ENCODE assay signal across 9 mouse cellular contexts in the genomic region with DNA sequence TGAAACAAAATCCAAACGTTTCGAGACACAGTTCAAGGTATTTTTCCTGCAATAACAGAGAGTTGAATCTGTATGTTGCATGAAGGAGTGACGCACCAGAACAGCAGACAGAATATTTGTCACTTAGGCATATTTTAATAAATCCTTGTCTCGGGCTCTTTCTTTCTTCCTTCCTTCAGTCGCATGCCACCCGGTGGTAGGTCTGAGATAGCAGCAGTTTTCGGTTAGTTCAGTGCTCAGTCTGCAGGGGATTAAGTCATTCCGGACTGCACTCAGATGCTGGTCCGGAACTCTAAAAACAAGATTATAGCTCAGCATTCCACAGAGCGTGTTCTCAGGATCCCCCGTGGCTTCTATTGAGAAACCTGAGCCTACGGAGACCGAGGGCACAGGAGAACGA. TPM values are rescaled to one million over a fixed set of nuclear protein-coding genes. Genes with fewer than 3 reads are reported as not detected.
DNase-seq lines count a peak whose midpoint lies in the region; ATAC-seq and TF ChIP-seq lines count a peak whose summit lies in the region.
"Had no signal": no experiment of that assay in that cellular context is flagged by ENCODE, and none has a peak within 500 bp of the region (broad histone marks: within the 10 kb centered on the region; RNA-seq: fewer than 3 reads in every experiment).

No protein-coding gene starts in this region.

- no peak overlapping the region for H3K4me2 ChIP-seq in forebrain, embryonic 11.5 days (ENCODE audit: low read depth, low read length, severe bottlenecking)
- no peak overlapping the region for H3K4me2 ChIP-seq in forebrain, embryonic 16.5 days (ENCODE audit: low read length)
- no peak overlapping the region for H3K4me2 ChIP-seq in liver, embryonic 12.5 days
- no peak overlapping the region for H3K4me2 ChIP-seq in liver, embryonic 14.5 days (ENCODE audit: low read depth)

- H3K27ac ChIP-seq in forebrain, embryonic 11.5 days (ENCODE audit: low read depth, low read length): no peak overlapping the region
- no peak overlapping the region for H3K27ac ChIP-seq in forebrain, embryonic 16.5 days (ENCODE audit: low read length)
- H3K27ac ChIP-seq in liver, adult 2 months (replicated peaks; ENCODE audit: insufficient read depth, low read depth, low read length): no peak overlapping the region
- H3K27ac ChIP-seq in liver, embryonic 12.5 days: no peak overlapping the region
- H3K27ac ChIP-seq in liver, embryonic 14.5 days: no peak overlapping the region

- peak; percentile 32; the same call in 1 of the 2 replicates for TF ChIP-seq CTCF in liver, adult 2 months (IDR thresholded peaks at IDR 0.05; ENCODE audit: low read depth, low read length)
- peak; percentile 62; the same call in 1 of the 2 replicates for TF ChIP-seq CTCF in brain, embryonic 14.5 days (IDR thresholded peaks at IDR 0.05; ENCODE audit: borderline replicate concordance, extremely low read depth, insufficient read depth, insufficient read length)
- peak; percentile 36; the same call in 1 of the 2 replicates for TF ChIP-seq CTCF in liver, embryonic 14.5 days (IDR thresholded peaks at IDR 0.05; ENCODE audit: low read depth)

- DNase-seq in forebrain, embryonic 11.5 days (ENCODE audit: low spot score): peak; percentile 53
- peak; percentile 25 for DNase-seq in liver, adult 2 months (ENCODE audit: extremely low read depth, low read depth, low spot score)
- peak; percentile 72 for DNase-seq in brain, embryonic 14.5 days (ENCODE audit: low read depth)
- DNase-seq in liver, embryonic 14.5 days (ENCODE audit: low read depth in 3 of 3, low spot score in 3 of 3): no peak
- DNase-seq in ovary, postnatal 10 days (ENCODE audit: low spot score): no peak
- no peak for DNase-seq in natural killer cell, adult 2 months (ENCODE audit: low spot score in 2 of 2)

- TF ChIP-seq EP300 in liver, embryonic 14.5 days (IDR thresholded peaks at IDR 0.05; ENCODE audit: low read depth): no peak

- H3K27me3 ChIP-seq in forebrain, embryonic 11.5 days (ENCODE audit: control insufficient read depth, insufficient read depth, low read length): no peaks in the 10 kb centered on the region
- H3K27me3 ChIP-seq in forebrain, embryonic 16.5 days (replicated peaks; ENCODE audit: control insufficient read depth, insufficient read depth, low read length): no peaks in the 10 kb centered on the region
- H3K27me3 ChIP-seq in liver, adult 2 months (ENCODE audit: control insufficient read depth, insufficient read depth, low read length): no peaks in the 10 kb centered on the region
- H3K27me3 ChIP-seq in liver, embryonic 12.5 days (replicated peaks): no peaks in the 10 kb centered on the region
- H3K27me3 ChIP-seq in liver, embryonic 14.5 days (ENCODE audit: control insufficient read depth, insufficient read depth, low read length): no peaks in the 10 kb centered on the region

- 30% methylated on average over 14 of the region's 14 CpGs for WGBS in forebrain, embryonic 11.5 days
- 31% methylated on average over 14 of the region's 14 CpGs for WGBS in forebrain, embryonic 16.5 days
- WGBS in liver, adult 2 months: 42% methylated on average over 14 of the region's 14 CpGs
- WGBS in liver, embryonic 12.5 days (ENCODE audit: insufficient replicate concordance): 37% methylated on average over 14 of the region's 14 CpGs
- WGBS in liver, embryonic 14.5 days (ENCODE audit: insufficient replicate concordance): 35% methylated on average over 14 of the region's 14 CpGs

- no peak for ATAC-seq in forebrain, embryonic 11.5 days (replicated peaks; ENCODE audit: low FRiP score)
- no peak for ATAC-seq in forebrain, embryonic 16.5 days
- no peak for ATAC-seq in liver, embryonic 12.5 days
- ATAC-seq in liver, embryonic 14.5 days (ENCODE audit: insufficient read depth): no peak

- H3K9ac ChIP-seq in forebrain, embryonic 11.5 days (ENCODE audit: low read length): no peak overlapping the region
- H3K9ac ChIP-seq in forebrain, embryonic 16.5 days (replicated peaks; ENCODE audit: low read depth, low read length): no peak overlapping the region
- H3K9ac ChIP-seq in liver, adult 2 months (ENCODE audit: low read depth, low read length): no peak overlapping the region
- no peak overlapping the region for H3K9ac ChIP-seq in liver, embryonic 12.5 days
- H3K9ac ChIP-seq in liver, embryonic 14.5 days (replicated peaks): no peak overlapping the region

- no peaks in the 10 kb centered on the region for H3K36me3 ChIP-seq in forebrain, embryonic 11.5 days (ENCODE audit: control insufficient read depth, insufficient read depth, low read length)
- no peaks in the 10 kb centered on the region for H3K36me3 ChIP-seq in forebrain, embryonic 16.5 days (ENCODE audit: control insufficient read depth, insufficient read depth)
- no peaks in the 10 kb centered on the region for H3K36me3 ChIP-seq in liver, adult 2 months (ENCODE audit: control insufficient read depth, insufficient read depth, low read length)
- H3K36me3 ChIP-seq in liver, embryonic 12.5 days: no peaks in the 10 kb centered on the region
- H3K36me3 ChIP-seq in liver, embryonic 14.5 days (replicated peaks; ENCODE audit: control insufficient read depth, insufficient read depth, low read depth): no peaks in the 10 kb centered on the region

- no peak overlapping the region for H3K4me3 ChIP-seq in forebrain, embryonic 11.5 days (ENCODE audit: low read depth, low read length)
- H3K4me3 ChIP-seq in forebrain, embryonic 16.5 days (replicated peaks; ENCODE audit: low read length): no peak overlapping the region
- no peak overlapping the region for H3K4me3 ChIP-seq in liver, adult 2 months (ENCODE audit: insufficient read depth, low read depth, low read length)
- no peak overlapping the region for H3K4me3 ChIP-seq in liver, embryonic 12.5 days
- H3K4me3 ChIP-seq in liver, embryonic 14.5 days (ENCODE audit: insufficient read depth in 1 of 2, low read depth in 2 of 2, low read length in 2 of 2): no peak overlapping the region
- H3K4me3 ChIP-seq: myocyte had no signal

- 0 out of 2 replicates have a peak, but pooled peaks cover 1% of the 10 kb centered on the region for H3K4me1 ChIP-seq in forebrain, embryonic 11.5 days (replicated peaks; ENCODE audit: control insufficient read depth, insufficient read depth, low read length)
- H3K4me1 ChIP-seq in forebrain, embryonic 16.5 days (replicated peaks; ENCODE audit: control insufficient read depth, insufficient read depth, low read length): no peaks in the 10 kb centered on the region
- H3K4me1 ChIP-seq in liver, adult 2 months (ENCODE audit: control insufficient read depth, insufficient read depth, low read length): no peaks in the 10 kb centered on the region
- no peaks in the 10 kb centered on the region for H3K4me1 ChIP-seq in liver, embryonic 12.5 days
- H3K4me1 ChIP-seq in liver, embryonic 14.5 days (replicated peaks; ENCODE audit: control insufficient read depth in 2 of 2, insufficient read depth in 2 of 2, low read length in 1 of 2): no peaks in the 10 kb centered on the region

- no peak for TF ChIP-seq POLR2A in liver, adult 2 months (IDR thresholded peaks at IDR 0.05; ENCODE audit: extremely low read depth, insufficient read depth, low read length)
- no peak for TF ChIP-seq POLR2A in brain, embryonic 14.5 days (IDR thresholded peaks at IDR 0.05; ENCODE audit: borderline replicate concordance, extremely low read depth, insufficient read depth, insufficient read length, poor library complexity, severe bottlenecking)

- no peaks in the 10 kb centered on the region for H3K79me2 ChIP-seq in liver, adult 2 months (ENCODE audit: control insufficient read depth, insufficient read depth, low read length)

- H3K9me3 ChIP-seq in forebrain, embryonic 11.5 days (ENCODE audit: control insufficient read depth, low read length): no peaks in the 10 kb centered on the region
- H3K9me3 ChIP-seq in forebrain, embryonic 16.5 days (ENCODE audit: control insufficient read depth, low read length): no peaks in the 10 kb centered on the region
- no peaks in the 10 kb centered on the region for H3K9me3 ChIP-seq in liver, embryonic 12.5 days (replicated peaks)
- no peaks in the 10 kb centered on the region for H3K9me3 ChIP-seq in liver, embryonic 14.5 days (ENCODE audit: control insufficient read depth, low read length)

RNA-seq across cellular contexts. Expression of a gene that starts 23.4 kb away (rescaled TPM):
- 0.44 TPM in 1 of 2 replicates, not detected in the other for polyA plus RNA-seq in forebrain, embryonic 11.5 days (2014; fragmentation: Nextera tagmentation; extraction: Ambion mirVana)
- polyA plus RNA-seq in forebrain, embryonic 16.5 days (2015; fragmentation: Nextera tagmentation; extraction: Ambion mirVana): 0.68 and 0.80 TPM in 2 replicates
- 0.55 and 0.67 TPM in 2 replicates for total RNA-seq in liver, adult 2 months (2014; rRNA removed)
- 0.27 and 0.95 TPM in 2 replicates for polyA plus RNA-seq in liver, adult 2 months (2012; rRNA removed)
- polyA plus RNA-seq in liver, embryonic 12.5 days (2016; fragmentation: Nextera tagmentation; extraction: Ambion mirVana): 0.33 TPM in 1 of 2 replicates, not detected in the other
- polyA plus RNA-seq in brain, embryonic 14.5 days (2012; rRNA removed): 0.60 and 0.86 TPM in 2 replicates
- polyA plus RNA-seq in liver, embryonic 14.5 days (2012; rRNA removed): 0.25 and 0.34 TPM in 2 replicates
- 0.16 and 0.76 TPM in 2 replicates for polyA plus RNA-seq in liver, embryonic 14.5 days (2014; fragmentation: Nextera tagmentation; extraction: Ambion mirVana)

RNA-seq across cellular contexts. Expression of a gene that starts 33.2 kb away (rescaled TPM):
- polyA plus RNA-seq in forebrain, embryonic 11.5 days (2014; fragmentation: Nextera tagmentation; extraction: Ambion mirVana): 0.91 and 1.0 TPM in 2 replicates
- 3.1 and 4.8 TPM in 2 replicates for polyA plus RNA-seq in forebrain, embryonic 16.5 days (2015; fragmentation: Nextera tagmentation; extraction: Ambion mirVana)
- 6.6 and 12.5 TPM in 2 replicates for total RNA-seq in liver, adult 2 months (2014; rRNA removed)
- polyA plus RNA-seq in liver, adult 2 months (2012; rRNA removed): 37.1 and 84.4 TPM in 2 replicates
- 1.5 and 1.8 TPM in 2 replicates for polyA plus RNA-seq in liver, embryonic 12.5 days (2016; fragmentation: Nextera tagmentation; extraction: Ambion mirVana)
- polyA plus RNA-seq in brain, embryonic 14.5 days (2012; rRNA removed): 2.8 and 3.8 TPM in 2 replicates
- polyA plus RNA-seq in liver, embryonic 14.5 days (2012; rRNA removed): 0.52 and 0.79 TPM in 2 replicates
- polyA plus RNA-seq in liver, embryonic 14.5 days (2014; fragmentation: Nextera tagmentation; extraction: Ambion mirVana): 0.47 TPM in 2 replicates

RNA-seq across cellular contexts. Expression of a gene that starts 41.5 kb away (rescaled TPM):
- polyA plus RNA-seq in forebrain, embryonic 11.5 days (2014; fragmentation: Nextera tagmentation; extraction: Ambion mirVana): 14.6 and 15.8 TPM in 2 replicates
- polyA plus RNA-seq in forebrain, embryonic 16.5 days (2015; fragmentation: Nextera tagmentation; extraction: Ambion mirVana): 13.2 and 14.8 TPM in 2 replicates
- 0.47 and 1.3 TPM in 2 replicates for total RNA-seq in liver, adult 2 months (2014; rRNA removed)
- 1.7 and 3.3 TPM in 2 replicates for polyA plus RNA-seq in liver, adult 2 months (2012; rRNA removed)
- 6.1 and 8.5 TPM in 2 replicates for polyA plus RNA-seq in liver, embryonic 12.5 days (2016; fragmentation: Nextera tagmentation; extraction: Ambion mirVana)
- polyA plus RNA-seq in brain, embryonic 14.5 days (2012; rRNA removed): 13.9 and 15.1 TPM in 2 replicates
- polyA plus RNA-seq in liver, embryonic 14.5 days (2012; rRNA removed): 2.9 and 3.2 TPM in 2 replicates
- 3.8 and 4.4 TPM in 2 replicates for polyA plus RNA-seq in liver, embryonic 14.5 days (2014; fragmentation: Nextera tagmentation; extraction: Ambion mirVana)

RNA-seq across cellular contexts. Expression of a gene that starts 49.3 kb away (rescaled TPM):
- not detected in 2 replicates for polyA plus RNA-seq in forebrain, embryonic 11.5 days (2014; fragmentation: Nextera tagmentation; extraction: Ambion mirVana)
- polyA plus RNA-seq in forebrain, embryonic 16.5 days (2015; fragmentation: Nextera tagmentation; extraction: Ambion mirVana): 0.76 and 1.3 TPM in 2 replicates
- 0.27 TPM in 1 of 2 replicates, not detected in the other for total RNA-seq in liver, adult 2 months (2014; rRNA removed)
- 0.06 and 0.09 TPM in 2 replicates for polyA plus RNA-seq in liver, adult 2 months (2012; rRNA removed)
- polyA plus RNA-seq in liver, embryonic 12.5 days (2016; fragmentation: Nextera tagmentation; extraction: Ambion mirVana): 0.72 and 0.80 TPM in 2 replicates
- 0.33 and 0.37 TPM in 2 replicates for polyA plus RNA-seq in brain, embryonic 14.5 days (2012; rRNA removed)
- 1.1 and 1.2 TPM in 2 replicates for polyA plus RNA-seq in liver, embryonic 14.5 days (2012; rRNA removed)
- polyA plus RNA-seq in liver, embryonic 14.5 days (2014; fragmentation: Nextera tagmentation; extraction: Ambion mirVana): 1.9 and 2.2 TPM in 2 replicates

RNA-seq across cellular contexts. Expression of a gene that starts 50.2 kb away (rescaled TPM):
- 4.9 and 6.8 TPM in 2 replicates for polyA plus RNA-seq in forebrain, embryonic 11.5 days (2014; fragmentation: Nextera tagmentation; extraction: Ambion mirVana)
- 6.9 and 8.1 TPM in 2 replicates for polyA plus RNA-seq in forebrain, embryonic 16.5 days (2015; fragmentation: Nextera tagmentation; extraction: Ambion mirVana)
- total RNA-seq in liver, adult 2 months (2014; rRNA removed): 0.74 and 0.81 TPM in 2 replicates
- 0.56 and 1.3 TPM in 2 replicates for polyA plus RNA-seq in liver, adult 2 months (2012; rRNA removed)
- 2.8 and 3.8 TPM in 2 replicates for polyA plus RNA-seq in liver, embryonic 12.5 days (2016; fragmentation: Nextera tagmentation; extraction: Ambion mirVana)
- polyA plus RNA-seq in brain, embryonic 14.5 days (2012; rRNA removed): 4.5 and 5.9 TPM in 2 replicates
- polyA plus RNA-seq in liver, embryonic 14.5 days (2012; rRNA removed): 1.0 TPM in 2 replicates
- 1.0 and 2.5 TPM in 2 replicates for polyA plus RNA-seq in liver, embryonic 14.5 days (2014; fragmentation: Nextera tagmentation; extraction: Ambion mirVana)

Comparison
In these comparisons a context has a peak if more than half of its experiments do, and no peak if none do; other contexts are left out.
1. DNase-seq: peak in forebrain, embryonic 11.5 days (single experiment), liver, adult 2 months (single experiment) and brain, embryonic 14.5 days (single experiment); none in liver, embryonic 14.5 days (0 of 3), ovary, postnatal 10 days (single experiment) and natural killer cell, adult 2 months (0 of 2).
2. Peak in every context shown above with its lines, with median percentiles within 50 percentile points of each other: CTCF ChIP-seq.